Mouse (Mus musculus) cortical plate, adult 2 months (tissue): ENCODE data around the gene Il33. TPM values are rescaled to one million over a fixed set of nuclear protein-coding genes. Genes with fewer than 3 reads are reported as not detected.

Source experiments
- H3K27ac ChIP-seq: fragments of 200-500 bp; 2 replicates; pipeline ENCODE4 v1.5.1; 2012; ENCODE audit warnings: low read length, control low read depth, inconsistent platforms; ENCODE audit not compliant: insufficient read depth
- H3K4me1 ChIP-seq: fragments of 200-500 bp; 2 replicates; pipeline ENCODE4 v1.6.1; 2011; ENCODE audit warnings: low read length; ENCODE audit not compliant: control insufficient read depth, insufficient read depth
- H3K4me3 ChIP-seq: fragments of 200-500 bp; 2 replicates; pipeline ENCODE4 v1.5.1; 2011; ENCODE audit warnings: mild to moderate bottlenecking, low read length, control low read depth; ENCODE audit not compliant: insufficient read depth
- CTCF ChIP-seq: fragments of 200-500 bp; IDR thresholded peaks from 2 replicates; pipeline ENCODE4 v1.5.1; 2011; ENCODE audit warnings: mild to moderate bottlenecking, control low read depth, low read length; ENCODE audit not compliant: insufficient read depth; ENCODE audit errors: extremely low read depth
- POLR2A ChIP-seq: fragments of 200-500 bp; IDR thresholded peaks from 2 replicates; pipeline ENCODE4 v1.6.1; 2011; ENCODE audit warnings: mild to moderate bottlenecking, low read length, control low read depth; ENCODE audit not compliant: insufficient read depth; ENCODE audit errors: extremely low read depth
- polyA plus RNA-seq: library from polyadenylated mRNA; depleted of rRNA; stranded (reverse); fragments of >200 nt; gene quantifications from 2 replicates; pipeline ENCODE4 v1.2.3, GENCODE M21; 2012

Gene Il33
- polyA plus RNA-seq, 1 experiment: 37.2 TPM

DNA sequence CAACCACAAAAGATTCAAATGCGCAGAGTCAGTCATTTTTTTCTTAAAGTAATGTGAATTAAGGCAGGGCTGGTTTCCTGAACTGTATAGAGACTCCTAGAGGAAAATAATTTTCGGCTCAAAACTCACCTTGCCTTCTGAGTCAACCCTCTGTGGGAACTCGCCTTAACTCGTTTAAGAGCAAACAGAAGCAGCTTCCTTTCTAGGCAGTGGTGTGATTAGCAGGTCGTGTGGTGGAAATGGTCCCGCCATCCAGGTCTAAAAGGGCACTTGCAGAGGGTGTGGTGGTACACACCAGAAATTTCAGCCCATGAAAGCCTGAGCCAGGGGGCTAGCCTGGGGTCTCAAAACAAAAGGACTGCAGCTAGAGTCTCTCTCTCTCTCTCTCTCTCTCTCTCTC lies 32.1 kb upstream of the Il33 start:
- H3K4me1 ChIP-seq: no peaks in the 10 kb centered on the region
- no peak for TF ChIP-seq POLR2A
- no peak for TF ChIP-seq CTCF
- no peak overlapping the region for H3K27ac ChIP-seq
- H3K4me3 ChIP-seq: no peak overlapping the region

GRCm38 (mm10) chr19:29893718-29894273 lies 31.1 kb upstream of the Il33 start:
- no peak overlapping the region for H3K27ac ChIP-seq

DNA sequence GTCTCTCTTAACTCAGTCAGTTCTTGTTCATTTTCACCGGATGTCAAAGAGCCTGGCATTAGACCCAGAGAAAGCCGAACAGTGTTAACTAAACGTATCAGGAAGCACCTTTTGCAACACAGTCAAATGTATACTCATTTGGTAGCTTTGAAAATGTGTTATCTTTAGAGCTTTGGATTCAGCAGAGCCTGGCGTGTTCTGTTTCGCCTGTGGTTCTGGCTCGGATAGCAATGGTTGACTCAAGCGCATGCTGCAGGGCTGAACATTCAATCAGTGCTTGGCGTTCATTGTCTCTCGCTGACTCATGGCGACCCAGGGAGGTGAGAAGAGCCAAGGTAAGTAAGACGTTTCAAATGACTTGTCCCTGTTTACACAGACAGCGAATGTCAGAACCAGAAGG lies 30.5 kb upstream of the Il33 start:
- Histone ChIP-seq H3K27ac (no peak overlapping the region), H3K4me1 (no peaks in the 10 kb centered on the region), H3K4me3 (no peak overlapping the region)
- TF ChIP-seq CTCF: no peak
- TF ChIP-seq POLR2A: no peak

More at GRCm38 (mm10) chr19:29893718-29894273, 31.1 kb upstream of the Il33 start:
- Histone ChIP-seq H3K4me3 (no peak overlapping the region), H3K4me1 (no peaks in the 10 kb centered on the region)
- TF ChIP-seq CTCF (no peak), POLR2A (no peak)

DNA sequence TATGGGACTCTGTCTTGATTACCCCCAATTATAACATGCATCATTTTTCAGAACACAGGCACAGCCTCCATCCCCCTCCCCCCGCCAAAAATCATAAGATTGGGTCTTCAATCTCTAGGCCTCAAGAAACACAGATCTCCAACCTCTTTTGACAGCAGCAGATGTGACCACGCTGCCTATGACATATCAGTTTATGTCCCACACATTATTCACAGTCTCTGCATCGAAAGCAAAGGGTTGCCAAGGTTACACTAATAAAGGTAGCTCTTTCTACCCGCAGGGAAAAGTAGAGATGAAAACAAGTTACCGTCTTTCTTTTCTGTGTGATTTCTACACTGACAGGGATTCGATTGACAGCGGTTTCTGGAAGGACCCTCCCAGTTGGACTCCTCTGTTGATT lies 29.9 kb upstream of the Il33 start:
- H3K4me1 ChIP-seq: no peaks in the 10 kb centered on the region
- TF ChIP-seq POLR2A (no peak), CTCF (no peak)
- H3K4me3 ChIP-seq: no peak overlapping the region
- no peak overlapping the region for H3K27ac ChIP-seq

DNA sequence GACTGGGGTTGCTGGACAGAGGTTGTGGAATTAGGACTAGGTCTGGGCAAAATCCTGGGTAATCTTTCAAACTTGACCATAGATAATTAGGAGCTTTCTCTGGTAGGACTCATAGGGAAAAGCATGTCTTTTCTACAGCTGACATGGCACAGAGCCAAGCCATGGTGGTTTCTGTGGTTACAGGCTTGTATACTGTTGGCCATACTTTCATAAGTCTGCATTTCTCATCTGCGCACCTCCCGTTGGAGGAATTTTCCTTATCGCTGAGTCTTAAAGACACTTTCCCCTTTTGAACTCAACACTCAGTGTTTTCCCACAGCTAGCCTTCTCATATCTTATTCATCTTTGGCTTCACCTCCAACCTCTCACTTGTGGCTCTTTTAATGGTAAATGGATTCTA lies 24.6 kb upstream of the Il33 start:
- TF ChIP-seq CTCF (no peak), POLR2A (no peak)
- Histone ChIP-seq H3K27ac (no peak overlapping the region), H3K4me3 (no peak overlapping the region), H3K4me1 (peaks cover 1% of the 10 kb centered on the region; the same call in 1 of the 2 replicates)

GRCm38 (mm10) chr19:29902343-29903070 lies 22.4 kb upstream of the Il33 start:
- no peak for TF ChIP-seq POLR2A
- TF ChIP-seq CTCF: no peak
- H3K27ac ChIP-seq: peak overlapping the region; percentile 90; the same call in 1 of the 2 replicates
- no peak overlapping the region for H3K4me3 ChIP-seq
- peaks cover 1% of the 10 kb centered on the region; the same call in 1 of the 2 replicates for H3K4me1 ChIP-seq

GRCm38 (mm10) chr19:29905896-29906295 lies 19.0 kb upstream of the Il33 start:
- Histone ChIP-seq H3K4me3 (no peak overlapping the region), H3K4me1 (peaks cover 1% of the 10 kb centered on the region; the same call in 1 of the 2 replicates), H3K27ac (no peak overlapping the region; the same call in 1 of the 2 replicates)
- no peak for TF ChIP-seq POLR2A
- no peak for TF ChIP-seq CTCF

DNA sequence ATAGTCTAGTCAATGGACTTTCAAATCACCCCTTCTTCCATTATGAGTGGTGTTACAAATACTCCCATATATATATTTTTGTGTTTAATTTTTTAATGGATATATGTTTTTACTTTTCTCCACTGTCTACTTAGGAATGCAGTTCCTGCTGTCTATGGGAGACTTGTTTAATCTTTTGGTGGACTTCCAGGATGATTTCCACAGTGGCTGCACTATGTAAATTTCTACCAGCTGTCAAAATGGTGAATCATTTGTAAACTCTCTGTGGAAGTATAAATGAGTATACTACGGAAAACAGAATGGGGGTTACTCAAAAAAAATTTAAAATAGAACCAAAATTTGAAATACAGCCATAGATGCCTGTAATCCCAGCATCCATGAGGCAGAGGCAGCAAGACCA lies 15.7 kb upstream of the Il33 start:
- TF ChIP-seq CTCF (no peak), POLR2A (no peak)
- no peaks in the 10 kb centered on the region for H3K4me1 ChIP-seq
- no peak overlapping the region for H3K4me3 ChIP-seq
- H3K27ac ChIP-seq: no peak overlapping the region

DNA sequence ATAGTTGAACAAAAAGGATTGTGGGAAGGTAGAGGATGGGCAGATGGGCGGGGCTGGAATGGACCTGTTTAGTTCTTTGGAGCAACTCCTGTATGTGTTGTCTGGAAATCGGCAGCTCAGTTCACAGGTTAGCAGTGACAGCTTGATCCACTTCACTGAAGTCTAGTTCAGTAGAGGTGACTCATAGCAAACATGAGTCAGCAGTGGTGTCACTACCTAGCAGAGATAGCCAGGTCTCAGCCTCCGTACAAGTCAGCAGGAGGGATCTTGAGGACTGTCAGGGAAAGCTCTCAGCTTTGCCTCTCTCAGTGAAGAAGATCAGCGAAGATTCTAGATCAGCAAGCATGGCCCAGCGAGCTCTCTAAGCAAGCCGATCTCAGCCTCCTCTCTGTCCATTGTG lies 13.0 kb upstream of the Il33 start:
- Histone ChIP-seq H3K4me3 (no peak overlapping the region), H3K4me1 (no peaks in the 10 kb centered on the region), H3K27ac (no peak overlapping the region)
- TF ChIP-seq POLR2A (no peak), CTCF (no peak)

DNA sequence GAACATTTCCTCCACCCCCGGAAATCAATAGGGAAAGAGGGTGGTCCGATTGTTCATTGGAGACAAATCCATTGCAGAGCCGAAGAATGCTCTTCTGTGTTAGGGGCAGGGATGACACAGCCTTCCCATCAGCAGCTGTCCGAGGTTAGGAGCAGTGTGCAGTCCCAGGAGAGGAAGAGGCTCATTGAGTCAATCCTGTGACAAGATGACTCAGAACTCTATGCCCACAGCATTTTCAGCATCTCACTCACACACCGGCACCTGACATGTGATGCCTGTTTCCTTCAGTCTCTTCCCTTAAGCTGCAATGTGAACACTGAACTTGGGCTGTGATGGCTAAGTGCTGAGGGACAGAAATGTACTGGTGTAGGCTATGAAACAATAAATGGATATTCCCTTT lies 7.5 kb upstream of the Il33 start:
- no peak for TF ChIP-seq POLR2A
- H3K4me1 ChIP-seq: no peaks in the 10 kb centered on the region
- H3K4me3 ChIP-seq: no peak overlapping the region
- no peak overlapping the region for H3K27ac ChIP-seq

DNA sequence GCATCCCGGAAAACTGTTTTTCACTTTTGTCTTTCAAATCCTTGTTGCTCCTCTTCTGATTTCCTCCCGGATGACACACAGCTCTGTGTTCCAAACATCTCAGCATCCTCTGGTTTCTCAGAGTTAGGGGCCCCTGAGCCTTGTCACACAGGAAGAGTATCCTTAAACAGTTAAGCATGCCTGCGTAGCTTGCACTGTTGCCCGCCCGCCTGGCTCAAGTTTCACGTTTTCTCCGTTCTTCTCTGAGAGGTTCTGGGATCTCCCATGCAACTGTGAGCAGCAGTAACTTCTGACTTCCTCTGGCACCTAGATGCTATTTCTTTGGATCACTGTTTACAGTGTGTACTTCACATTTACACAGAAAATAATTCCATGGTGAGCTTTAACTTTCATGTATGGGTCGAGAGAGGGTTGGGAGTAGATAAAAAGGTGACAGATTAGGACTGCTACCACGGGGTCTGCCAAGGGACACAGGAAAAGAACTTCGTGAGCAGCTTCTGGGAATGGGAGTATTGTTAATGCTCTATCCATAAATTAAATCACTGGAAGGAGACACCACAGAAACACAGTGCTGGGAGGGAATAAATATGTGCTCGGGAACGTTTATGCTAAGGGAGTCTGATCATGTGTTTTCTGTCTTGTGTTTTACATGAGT lies 1.3 kb downstream of the Il33 start:
- Histone ChIP-seq H3K4me1 (no peaks in the 10 kb centered on the region; the same call in 1 of the 2 replicates), H3K4me3 (peak overlapping the region; percentile 20; the same call in 1 of the 2 replicates), H3K27ac (no peak overlapping the region)
- TF ChIP-seq POLR2A: no peak
- TF ChIP-seq CTCF: no peak
